Mouse (Mus musculus) C2C12 (cell line): Measurements from ENCODE around the gene Psap.

Source experiments
- CEBPB ChIP-seq: IDR thresholded peaks from one replicate; pipeline ENCODE4 v1.6.1; 2011; ENCODE audit warnings: low read depth, mild to moderate bottlenecking, control low read depth, moderate library complexity
- CTCF ChIP-seq: IDR thresholded peaks from one replicate; pipeline ENCODE4 v1.5.1; 2011; ENCODE audit not compliant: control insufficient read depth, insufficient read depth, insufficient read length
- MAX ChIP-seq: IDR thresholded peaks from one replicate; pipeline ENCODE4 v1.6.1; 2011; ENCODE audit warnings: mild to moderate bottlenecking, control low read depth

DNA sequence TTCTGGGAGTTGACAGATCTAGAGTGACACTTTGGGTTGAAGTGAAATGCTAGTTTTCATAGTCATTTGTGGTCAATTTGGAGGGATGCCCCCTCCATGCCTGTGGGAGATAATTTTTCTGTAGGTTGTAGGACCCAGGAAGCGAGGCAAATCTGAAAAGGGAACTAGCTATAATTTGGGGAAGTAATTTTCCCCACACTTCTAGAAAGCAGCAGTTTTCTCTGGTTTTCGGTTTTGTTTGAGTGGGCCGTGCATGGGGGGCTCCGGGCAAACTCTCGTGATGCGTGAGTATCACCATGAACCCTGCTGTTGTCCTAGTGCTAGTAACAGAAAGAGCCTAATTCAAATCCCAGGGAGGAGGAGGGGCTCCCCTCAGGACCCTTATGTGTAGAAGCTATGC is 6.8 kb downstream of the Psap start:
- TF ChIP-seq CTCF = no peak
- no peak for TF ChIP-seq MAX
- no peak for TF ChIP-seq CEBPB
